Mouse (Mus musculus): ENCODE results near the gene Ncapd3. TPM values are rescaled to one million over a fixed set of nuclear protein-coding genes. Genes with fewer than 3 reads are reported as not detected.

Ncapd3 gene
- total and polyA plus RNA-seq, 3 experiments: 29.9 to 39.2 (median 33.7) TPM

DNA sequence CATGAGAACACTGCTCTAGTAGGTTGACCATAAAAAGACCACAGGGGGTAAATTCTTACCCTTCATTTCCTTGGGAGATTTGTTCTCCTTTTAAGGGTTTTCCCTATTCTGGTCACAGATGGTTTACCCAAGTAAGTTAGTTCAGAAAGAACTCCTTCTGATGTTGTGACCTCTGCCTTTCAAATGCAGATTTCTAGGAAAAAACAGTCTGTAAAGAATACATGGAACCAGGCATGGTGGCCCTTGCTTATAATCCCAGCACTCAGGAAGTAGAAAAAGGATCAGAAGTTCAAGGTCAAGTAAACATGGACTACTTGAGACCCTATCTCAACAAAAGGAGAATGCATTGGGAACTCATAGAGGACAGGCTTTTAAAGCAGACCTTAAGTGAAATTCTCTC is 45.8 kb downstream of the Ncapd3 start:
- Histone ChIP-seq H3K36me3 (replicated peaks in 1 of 2; ENCODE audit: control insufficient read depth in 1 of 2, insufficient read depth in 1 of 2, low read length in 1 of 2) (peaks cover 50 to 93% of the 10 kb centered on the region in 2 experiments), H3K9ac (ENCODE audit: insufficient read depth, low read depth) (no peak overlapping the region), H3K27me3 (replicated peaks) (no peaks in the 10 kb centered on the region), H3K4me1 (ENCODE audit: control insufficient read depth in 1 of 2, insufficient read depth in 2 of 2) (peaks cover under 1 to 4% of the 10 kb centered on the region in 2 experiments; a peak in 3 of 4 replicates), H3K4me3 (replicated peaks in 1 of 3; ENCODE audit: low read depth in 2 of 3, low read length in 2 of 3, poor library complexity in 1 of 3) (no peak overlapping the region), H3K9me3 (replicated peaks; ENCODE audit: low read length) (no peaks in the 10 kb centered on the region), H3K79me2 (replicated peaks; ENCODE audit: control insufficient read depth, extremely low read depth, insufficient read depth, poor library complexity, severe bottlenecking) (no peaks in the 10 kb centered on the region), H3K4me2 (ENCODE audit: insufficient read depth, low read depth, poor library complexity, severe bottlenecking) (no peak overlapping the region), H3K27ac (ENCODE audit: insufficient read depth, low read depth) (no peak overlapping the region)
- DNase-seq (ENCODE audit: extremely low read depth): no peak
- dilution Hi-C loops (cut with MboI; ENCODE audit: extremely low pct_ligation_motif_present, extremely low pct_unique_long_range_greater_than_20kb, low sequenced_read_pairs) (no loop called here), in situ Hi-C loops (cut with MboI; ENCODE audit: low pct_ligation_motif_present, low pct_unique_long_range_greater_than_20kb, low sequenced_read_pairs) (no loop called here)
- TF ChIP-seq CHD1 (IDR thresholded peaks at IDR 0.05; ENCODE audit: low read depth, low read length): no peak
- TF ChIP-seq MAZ (IDR thresholded peaks at IDR 0.05; ENCODE audit: low read depth, low read length): no peak
- TF ChIP-seq SMC3 (IDR thresholded peaks at IDR 0.05; ENCODE audit: low read depth, low read length): no peak
- TF ChIP-seq ZC3H11A (IDR thresholded peaks at IDR 0.05; ENCODE audit: low read depth, low read length): no peak
- TF ChIP-seq USF1 (IDR thresholded peaks at IDR 0.05; ENCODE audit: low read depth, low read length): no peak
- TF ChIP-seq EP300 (IDR thresholded peaks at IDR 0.05; ENCODE audit: low read length): no peak
- no peak for TF ChIP-seq HCFC1 (IDR thresholded peaks at IDR 0.05; ENCODE audit: low read depth, low read length)
- TF ChIP-seq ELF1 (IDR thresholded peaks at IDR 0.05; ENCODE audit: low read depth, low read length): no peak
- TF ChIP-seq POLR2A (IDR thresholded peaks at IDR 0.05; ENCODE audit: low read depth, low read length): no peak
- TF ChIP-seq NRF1 (IDR thresholded peaks at IDR 0.05; ENCODE audit: low read depth, low read length): no peak
- TF ChIP-seq MYC (IDR thresholded peaks at IDR 0.05; ENCODE audit: low read depth, low read length): no peak
- no peak for TF ChIP-seq CHD2 (IDR thresholded peaks at IDR 0.05; ENCODE audit: low read length)
- no peak for TF ChIP-seq BHLHE40 (IDR thresholded peaks at IDR 0.05; ENCODE audit: low read depth, low read length)
- TF ChIP-seq IRF4 (IDR thresholded peaks at IDR 0.05; ENCODE audit: low read depth, low read length): no peak

DNA sequence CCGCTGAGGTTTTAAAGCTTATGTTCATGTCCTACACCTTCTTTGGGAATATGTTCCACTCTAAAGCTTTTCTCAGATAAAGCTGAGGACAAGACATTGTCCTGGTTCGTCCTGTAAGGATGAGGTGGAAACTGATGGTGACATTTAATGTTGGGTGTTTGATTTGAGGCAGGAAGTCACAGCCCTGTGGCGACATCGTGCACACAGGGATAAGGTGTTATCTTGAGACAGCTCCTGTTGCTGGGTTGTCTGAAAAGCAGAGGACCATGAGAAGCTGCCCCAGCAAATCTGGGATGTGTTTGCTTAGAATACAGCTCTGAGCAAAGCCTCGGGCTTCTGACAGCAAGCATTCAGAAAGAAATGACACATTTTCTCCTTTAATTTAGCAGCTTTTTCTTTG is 56.3 kb downstream of the Ncapd3 start:
- Histone ChIP-seq H3K9me3 (replicated peaks; ENCODE audit: low read length) (no peaks in the 10 kb centered on the region), H3K27ac (ENCODE audit: insufficient read depth, low read depth) (no peak overlapping the region), H3K4me2 (ENCODE audit: insufficient read depth, low read depth, poor library complexity, severe bottlenecking) (no peak overlapping the region), H3K27me3 (replicated peaks) (no peaks in the 10 kb centered on the region), H3K4me3 (replicated peaks in 1 of 3; ENCODE audit: low read depth in 2 of 3, low read length in 2 of 3, poor library complexity in 1 of 3) (no peak overlapping the region), H3K36me3 (replicated peaks in 1 of 2; ENCODE audit: control insufficient read depth in 1 of 2, insufficient read depth in 1 of 2, low read length in 1 of 2) (peaks cover 76 to 97% of the 10 kb centered on the region in 2 experiments), H3K4me1 (ENCODE audit: control insufficient read depth in 1 of 2, insufficient read depth in 2 of 2) (no peaks in the 10 kb centered on the region), H3K9ac (ENCODE audit: insufficient read depth, low read depth) (no peak overlapping the region), H3K79me2 (replicated peaks; ENCODE audit: control insufficient read depth, extremely low read depth, insufficient read depth, poor library complexity, severe bottlenecking) (no peaks in the 10 kb centered on the region)
- in situ Hi-C loops (cut with MboI; ENCODE audit: low pct_ligation_motif_present, low pct_unique_long_range_greater_than_20kb, low sequenced_read_pairs) (no loop called here), dilution Hi-C loops (cut with MboI; ENCODE audit: extremely low pct_ligation_motif_present, extremely low pct_unique_long_range_greater_than_20kb, low sequenced_read_pairs) (no loop called here)
- no peak for DNase-seq (ENCODE audit: extremely low read depth)
- no peak for TF ChIP-seq USF2 (conservative IDR thresholded peaks at IDR 0.05; ENCODE audit: low read depth, low read length)
- TF ChIP-seq POLR2AphosphoS2 (IDR thresholded peaks at IDR 0.05; ENCODE audit: low read depth, low read length): no peak
- no peak for TF ChIP-seq ELF1 (IDR thresholded peaks at IDR 0.05; ENCODE audit: low read depth, low read length)
- TF ChIP-seq POLR2A (IDR thresholded peaks at IDR 0.05; ENCODE audit: low read depth, low read length): no peak
- TF ChIP-seq MAFK (IDR thresholded peaks at IDR 0.05; ENCODE audit: insufficient replicate concordance, low read length): no peak
- TF ChIP-seq PAX5 (IDR thresholded peaks at IDR 0.05; ENCODE audit: low read length): no peak
- TF ChIP-seq ETS1 (conservative IDR thresholded peaks at IDR 0.05; ENCODE audit: low read depth, low read length): no peak
- TF ChIP-seq UBTF (IDR thresholded peaks at IDR 0.05; ENCODE audit: low read depth, low read length): no peak
